In genomic region chr5:28476389-28477379, GRCm38 (mm10) we compare ENCODE assay signal across 31 mouse cellular contexts. TPM values are rescaled to one million over a fixed set of nuclear protein-coding genes. Genes with fewer than 3 reads are reported as not detected.
DNase-seq lines count a peak whose midpoint lies in the region; ATAC-seq and TF ChIP-seq lines count a peak whose summit lies in the region.
"Had no signal": no experiment of that assay in that cellular context is flagged by ENCODE, and none has a peak within 500 bp of the region (broad histone marks: within the 10 kb centered on the region; RNA-seq: fewer than 3 reads in every experiment).

No protein-coding gene starts in this region.

- no peak overlapping the region for H3K4me3 ChIP-seq in heart, embryonic 12.5 days
- H3K4me3 ChIP-seq in kidney, embryonic 16.5 days (ENCODE audit: low read length): no peak overlapping the region
- H3K4me3 ChIP-seq in neural tube, embryonic 15.5 days (replicated peaks): no peak overlapping the region
- H3K4me3 ChIP-seq: gastrocnemius, adult 2 months; layer of hippocampus, adult 2 months; left cerebral cortex, adult 2 months; limb, embryonic 13.5 days; liver, embryonic 12.5 days; megakaryocyte, embryonic 14.5 days; midbrain, embryonic 12.5 days; myocyte had no signal

- TF ChIP-seq POLR2A in brain, embryonic 14.5 days (IDR thresholded peaks at IDR 0.05; ENCODE audit: borderline replicate concordance, extremely low read depth, insufficient read depth, insufficient read length, poor library complexity, severe bottlenecking): no peak

- no peak for TF ChIP-seq CTCF in brain, embryonic 14.5 days (IDR thresholded peaks at IDR 0.05; ENCODE audit: borderline replicate concordance, extremely low read depth, insufficient read depth, insufficient read length)

- no peak overlapping the region for H3K4me2 ChIP-seq in heart, embryonic 12.5 days
- no peak overlapping the region for H3K4me2 ChIP-seq in kidney, embryonic 16.5 days (replicated peaks; ENCODE audit: low read depth, low read length)
- H3K4me2 ChIP-seq in neural tube, embryonic 15.5 days: no peak overlapping the region
- H3K4me2 ChIP-seq: limb, embryonic 13.5 days; liver, embryonic 12.5 days; midbrain, embryonic 12.5 days had no signal

- H3K4me1 ChIP-seq in heart, embryonic 12.5 days (replicated peaks): no peaks in the 10 kb centered on the region
- H3K4me1 ChIP-seq in kidney, embryonic 16.5 days (ENCODE audit: insufficient read depth, low read length): 0 out of 2 replicates have a peak, but pooled peaks cover 6% of the 10 kb centered on the region
- peaks cover 5% of the 10 kb centered on the region for H3K4me1 ChIP-seq in neural tube, embryonic 15.5 days
- H3K4me1 ChIP-seq: limb, embryonic 13.5 days; liver, embryonic 12.5 days; megakaryocyte, embryonic 14.5 days; midbrain, embryonic 12.5 days had no signal

- ATAC-seq in heart, embryonic 12.5 days (ENCODE audit: insufficient number of reproducible peaks, low FRiP score): no peak
- ATAC-seq in kidney, embryonic 16.5 days (ENCODE audit: low FRiP score, low TSS enrichment): peak; percentile 35; the same call in 1 of the 2 replicates
- ATAC-seq in neural tube, embryonic 15.5 days (ENCODE audit: low FRiP score): peak; percentile 74
- ATAC-seq: CD4-positive, CD25-positive, alpha-beta regulatory T cell, adult 4 months; forebrain, embryonic 16.5 days; intestine, embryonic 16.5 days; liver, embryonic 12.5 days; liver, postnatal 0 days had no signal

- H3K36me3 ChIP-seq in heart, embryonic 12.5 days: no peaks in the 10 kb centered on the region
- H3K36me3 ChIP-seq in kidney, embryonic 16.5 days (ENCODE audit: insufficient read depth, low read length): no peaks in the 10 kb centered on the region
- H3K36me3 ChIP-seq in neural tube, embryonic 15.5 days: no peaks in the 10 kb centered on the region
- H3K36me3 ChIP-seq: limb, embryonic 13.5 days; liver, embryonic 12.5 days; midbrain, embryonic 12.5 days had no signal

- 73% methylated on average over 10 of the region's 10 CpGs for WGBS in heart, embryonic 12.5 days
- WGBS in kidney, embryonic 16.5 days: 19% methylated on average over 10 of the region's 10 CpGs
- 27% methylated on average over 10 of the region's 10 CpGs for WGBS in neural tube, embryonic 15.5 days

- H3K27me3 ChIP-seq in heart, embryonic 12.5 days (replicated peaks): peaks cover 25% of the 10 kb centered on the region
- 0 out of 2 replicates have a peak, but pooled peaks cover 2% of the 10 kb centered on the region for H3K27me3 ChIP-seq in kidney, embryonic 16.5 days (ENCODE audit: insufficient read depth, low read length)
- H3K27me3 ChIP-seq in neural tube, embryonic 15.5 days (replicated peaks): peaks cover 29% of the 10 kb centered on the region

- DNase-seq in heart, adult 11 months: peak; percentile 70
- DNase-seq in kidney, adult 9 months: no peak
- DNase-seq in brain, embryonic 14.5 days (ENCODE audit: low read depth): peak; percentile 46
- DNase-seq in left cerebral cortex, postnatal 4 days: no peak
- no peak for DNase-seq in thymus, postnatal 25 days
- DNase-seq: adrenal gland, postnatal 25 days; cerebellum, adult 8-10 months; cerebellum, postnatal 36 days; gastrocnemius, adult 2 months; gastrocnemius, postnatal 36 days; heart, postnatal 14 days; kidney, adult 8-10 months; kidney, postnatal 36 days; liver, postnatal 0 days; lung, postnatal 4 days; thymus, postnatal 4 days had no signal

- no peak overlapping the region for H3K9ac ChIP-seq in heart, embryonic 12.5 days
- H3K9ac ChIP-seq in kidney, embryonic 16.5 days (replicated peaks; ENCODE audit: low read length): no peak overlapping the region
- H3K9ac ChIP-seq in neural tube, embryonic 15.5 days (replicated peaks): no peak overlapping the region
- H3K9ac ChIP-seq: limb, embryonic 13.5 days; liver, embryonic 12.5 days; liver, postnatal 0 days; midbrain, embryonic 12.5 days had no signal

- no peaks in the 10 kb centered on the region for H3K9me3 ChIP-seq in heart, embryonic 12.5 days (replicated peaks)
- no peaks in the 10 kb centered on the region for H3K9me3 ChIP-seq in kidney, embryonic 16.5 days (ENCODE audit: low read length)
- no peaks in the 10 kb centered on the region for H3K9me3 ChIP-seq in neural tube, embryonic 15.5 days (replicated peaks)
- H3K9me3 ChIP-seq: limb, embryonic 13.5 days; liver, embryonic 12.5 days; midbrain, embryonic 12.5 days had no signal

- H3K27ac ChIP-seq in heart, embryonic 12.5 days (ENCODE audit: poor library complexity, severe bottlenecking): no peak overlapping the region
- no peak overlapping the region for H3K27ac ChIP-seq in kidney, embryonic 16.5 days (ENCODE audit: low read length)
- no peak overlapping the region for H3K27ac ChIP-seq in neural tube, embryonic 15.5 days (replicated peaks)
- H3K27ac ChIP-seq: gastrocnemius, adult 2 months; layer of hippocampus, adult 2 months; left cerebral cortex, adult 2 months; limb, embryonic 13.5 days; liver, embryonic 12.5 days; midbrain, embryonic 12.5 days had no signal

- intact Hi-C loops in left cerebral cortex, postnatal 4 days (cut with DNase I): no loop called here

RNA-seq across cellular contexts. Expression of gene Shh, which starts 9.6 kb away (rescaled TPM):
- polyA plus RNA-seq in heart, embryonic 12.5 days (2016; fragmentation: Nextera tagmentation; extraction: Ambion mirVana): 0.09 and 0.30 TPM in 2 replicates
- polyA plus RNA-seq in kidney, embryonic 16.5 days (2015; fragmentation: Nextera tagmentation; extraction: Ambion mirVana): 0.85 and 0.96 TPM in 2 replicates
- polyA plus RNA-seq in brain, embryonic 14.5 days (2012; rRNA removed): 6.0 and 6.6 TPM in 2 replicates
- 1.5 and 2.7 TPM in 2 replicates for polyA plus RNA-seq in neural tube, embryonic 15.5 days (2015; fragmentation: Nextera tagmentation; extraction: Ambion mirVana)
- total RNA-seq in left cerebral cortex, postnatal 4 days (2021): 1 to 10 TPM; 1.9 to 2.6 TPM
- total RNA-seq: gastrocnemius, adult 2 months; gastrocnemius, postnatal 36 days; heart, adult 8-10 months; heart, postnatal 14 days had no signal
- polyA plus RNA-seq: CD4-positive, CD25-positive, alpha-beta regulatory T cell, adult 4 months; heart, embryonic 14.5 days; limb, embryonic 13.5 days; liver, embryonic 12.5 days; liver, postnatal 0 days; myocyte had no signal

Comparison
In these comparisons a context has a peak if more than half of its experiments do, and no peak if none do; other contexts are left out.
1. DNase-seq: peak in heart, adult 11 months (single experiment) and brain, embryonic 14.5 days (single experiment); none in kidney, adult 9 months (single experiment), left cerebral cortex, postnatal 4 days (single experiment) and thymus, postnatal 25 days (single experiment).